Mouse (Mus musculus) myocyte (in vitro differentiated cells): ENCODE measurements around the gene Eif2ak4. TPM values are rescaled to one million over a fixed set of nuclear protein-coding genes. Genes with fewer than 3 reads are reported as not detected.
A peak's percentile ranks its signal among the peaks of the same experiment; 100 is the strongest.

ENCODE experiments used
- H3K27me3 ChIP-seq: one replicate; pipeline ENCODE4 v1.6.1; 2011; ENCODE audit not compliant: control insufficient read depth, insufficient read depth, insufficient read length
- H3K36me3 ChIP-seq: one replicate; pipeline ENCODE4 v1.6.1; 2011; ENCODE audit not compliant: control insufficient read depth, insufficient read depth
- H3K4me2 ChIP-seq: one replicate; pipeline ENCODE4 v1.6.1; 2011; ENCODE audit warnings: low read depth, control low read depth
- H3K4me3 ChIP-seq: one replicate; pipeline ENCODE4 v1.5.1; 2011; ENCODE audit warnings: mild to moderate bottlenecking, control low read depth, moderate library complexity
- H3K79me2 ChIP-seq: one replicate; pipeline ENCODE4 v1.6.1; 2011; ENCODE audit not compliant: control insufficient read depth, insufficient read depth
- H3ac ChIP-seq: one replicate; pipeline ENCODE4 v1.6.1; 2011; ENCODE audit not compliant: control insufficient read depth, insufficient read length
- CEBPB ChIP-seq: IDR thresholded peaks from 2 replicates; pipeline ENCODE4 v1.6.1; 2011; ENCODE audit warnings: mild to moderate bottlenecking, moderate library complexity; ENCODE audit not compliant: poor library complexity, insufficient read depth, severe bottlenecking
- E2F4 ChIP-seq: IDR thresholded peaks from one replicate; pipeline ENCODE4 v1.6.1; 2011; ENCODE audit warnings: mild to moderate bottlenecking, control low read depth, moderate library complexity; ENCODE audit not compliant: insufficient read depth
- MAX ChIP-seq: IDR thresholded peaks from one replicate; pipeline ENCODE4 v1.6.1; 2011; ENCODE audit warnings: low read depth, mild to moderate bottlenecking, control low read depth
- MYOD1 ChIP-seq, 3 experiments: IDR thresholded peaks; one replicate each; pipeline ENCODE4 v1.6.1; 2011; ENCODE audit warnings: control low read depth in 2 of 3, low read depth in 2 of 3, mild to moderate bottlenecking in 2 of 3, moderate library complexity in 1 of 3; ENCODE audit not compliant: insufficient read length in 2 of 3, control insufficient read depth in 1 of 3
- MYOG ChIP-seq, 3 experiments: IDR thresholded peaks; one replicate each; pipeline ENCODE4 v1.6.1; 2011; ENCODE audit warnings: control low read depth in 2 of 3, low read depth in 2 of 3, mild to moderate bottlenecking in 2 of 3; ENCODE audit not compliant: insufficient read length in 2 of 3, control insufficient read depth in 1 of 3, insufficient read depth in 1 of 3
- POLR2A ChIP-seq: IDR thresholded peaks from one replicate; pipeline ENCODE4 v1.6.1; 2011; ENCODE audit warnings: low read depth, mild to moderate bottlenecking, control low read depth, moderate library complexity; ENCODE audit not compliant: insufficient read length
- POLR2AphosphoS2 ChIP-seq: IDR thresholded peaks from one replicate; pipeline ENCODE4 v1.6.1; 2011; ENCODE audit warnings: low read depth, control low read depth; ENCODE audit not compliant: insufficient read length
- REST ChIP-seq: IDR thresholded peaks from one replicate; pipeline ENCODE4 v1.6.1; 2011; ENCODE audit warnings: mild to moderate bottlenecking, control low read depth, moderate library complexity; ENCODE audit not compliant: insufficient read depth, insufficient read length
- SRF ChIP-seq: IDR thresholded peaks from one replicate; pipeline ENCODE4 v1.6.1; 2011; ENCODE audit warnings: low read depth; ENCODE audit not compliant: control insufficient read depth, insufficient read length
- TCF12 ChIP-seq: IDR thresholded peaks from one replicate; pipeline ENCODE4 v1.6.1; 2011; ENCODE audit warnings: mild to moderate bottlenecking, control low read depth; ENCODE audit not compliant: poor library complexity, insufficient read depth, severe bottlenecking
- TCF3 ChIP-seq: IDR thresholded peaks from one replicate; pipeline ENCODE4 v1.6.1; 2011; ENCODE audit warnings: low read depth, control low read depth; ENCODE audit not compliant: insufficient read length
- USF1 ChIP-seq: IDR thresholded peaks from one replicate; pipeline ENCODE4 v1.6.1; 2011; ENCODE audit warnings: low read depth, mild to moderate bottlenecking, control low read depth, moderate library complexity
- polyA plus RNA-seq: library from polyadenylated mRNA; unstranded; fragments of >200 nt; fragmentation: generic; extraction: Trizol; gene quantifications from one replicate; pipeline ENCODE4 v1.2.1, GENCODE M21; 2012; ENCODE audit warnings: missing spikeins

The Eif2ak4 gene
- polyA plus RNA-seq, 1 experiment, result 4.7 TPM

DNA sequence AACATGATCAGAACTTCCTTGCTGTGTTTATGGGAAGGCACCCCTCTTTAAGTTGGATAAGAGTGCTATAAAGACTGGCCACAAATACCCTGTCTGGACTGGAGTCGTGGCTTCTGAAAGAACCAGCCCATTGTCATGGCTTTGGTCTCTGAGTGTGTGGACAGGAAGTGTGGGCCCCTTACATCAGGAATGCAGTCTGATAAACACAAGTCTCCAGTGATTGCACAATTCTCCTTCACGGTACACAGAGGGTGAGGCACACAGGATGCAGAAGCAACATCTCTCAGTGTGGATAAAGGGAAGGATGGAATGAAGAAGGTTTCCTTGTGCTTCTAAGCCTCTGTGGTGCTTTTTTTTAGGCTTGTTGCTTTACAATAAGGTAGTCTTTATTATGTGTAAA lies 133.8 kb downstream of the Eif2ak4 start:
- H3ac ChIP-seq, result no peak overlapping the region
- no peak for TF ChIP-seq TCF12
- TF ChIP-seq CEBPB, result peak; percentile 75
- no peak overlapping the region for H3K4me3 ChIP-seq
- H3K36me3 ChIP-seq, result no peaks in the 10 kb centered on the region
- H3K4me2 ChIP-seq, result no peak overlapping the region
- H3K27me3 ChIP-seq, result no peaks in the 10 kb centered on the region
- no peaks in the 10 kb centered on the region for H3K79me2 ChIP-seq

DNA sequence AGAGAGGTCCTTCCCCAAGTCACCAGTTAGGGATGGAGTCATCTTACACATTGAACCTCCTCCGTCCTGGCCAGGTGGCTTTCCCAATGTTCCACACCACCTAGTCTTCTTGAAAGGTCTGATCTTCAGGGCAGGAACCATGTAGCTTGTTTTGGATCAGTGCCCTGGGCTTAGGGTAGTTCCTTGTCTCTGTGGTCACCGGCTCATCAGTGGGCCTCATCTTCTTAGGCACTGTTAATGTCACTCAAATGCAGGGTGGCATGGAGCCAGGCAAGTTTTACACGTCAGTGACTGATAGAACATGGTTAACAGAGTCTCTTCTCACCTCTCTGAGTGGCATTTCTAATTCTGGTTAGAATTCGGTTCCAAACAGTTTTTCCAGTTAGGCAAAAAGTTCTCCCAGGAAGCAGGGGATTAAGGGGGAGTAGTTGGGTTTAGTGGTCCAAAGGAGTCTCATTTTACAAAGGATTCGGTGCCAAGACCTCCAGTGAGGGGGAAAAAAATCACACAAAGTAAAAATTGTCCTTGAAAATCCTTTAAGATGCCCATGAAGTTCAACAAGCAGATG lies 134.8 kb downstream of the Eif2ak4 start:
- H3K27me3 ChIP-seq, result no peaks in the 10 kb centered on the region
- H3K79me2 ChIP-seq, result no peaks in the 10 kb centered on the region
- no peaks in the 10 kb centered on the region for H3K36me3 ChIP-seq
- no peak overlapping the region for H3K4me3 ChIP-seq
- peak in 1 of 3 experiments; percentile 3 for TF ChIP-seq MYOD1 (IDR thresholded peaks at IDR 0.05; ENCODE audit: control insufficient read depth in 1 of 3, insufficient read length in 2 of 3, low read depth in 2 of 3)
- TF ChIP-seq SRF, result no peak
- no peak overlapping the region for H3ac ChIP-seq
- no peak overlapping the region for H3K4me2 ChIP-seq

- Histone ChIP-seq H3K4me3 (no peak overlapping the region), H3K79me2 (no peaks in the 10 kb centered on the region), H3ac (no peak overlapping the region), H3K4me2 (no peak overlapping the region), H3K36me3 (no peaks in the 10 kb centered on the region), H3K27me3 (no peaks in the 10 kb centered on the region)
- no peak for TF ChIP-seq POLR2A
- no peak for TF ChIP-seq TCF3
- TF ChIP-seq MYOG (IDR thresholded peaks at IDR 0.05; ENCODE audit: control insufficient read depth in 1 of 3, insufficient read depth in 1 of 3, insufficient read length in 2 of 3, low read depth in 2 of 3), result no peak
- no peak for TF ChIP-seq POLR2AphosphoS2
- TF ChIP-seq E2F4, result no peak
- TF ChIP-seq MAX, result no peak
- no peak for TF ChIP-seq CEBPB
- no peak for TF ChIP-seq SRF
- no peak for TF ChIP-seq REST
- no peak for TF ChIP-seq MYOD1 (IDR thresholded peaks at IDR 0.05; ENCODE audit: control insufficient read depth in 1 of 3, insufficient read length in 2 of 3, low read depth in 2 of 3)
- TF ChIP-seq USF1, result no peak
- TF ChIP-seq TCF12, result no peak
These were observed 136.4 kb downstream of the Eif2ak4 start for GRCm38 (mm10) chr2:118524811-118525210.

Other genes with a start within 250 kb of the Eif2ak4 start
- 0.14 TPM for gene Fsip1, start 131.7 kb upstream of the Eif2ak4 start, polyA plus RNA-seq
- 1.5 TPM for gene Gpr176, start 15.2 kb upstream of the Eif2ak4 start, polyA plus RNA-seq
- gene Srp14, start 91.1 kb downstream of the Eif2ak4 start, polyA plus RNA-seq, result 311 TPM
- 4.8 TPM for gene Bmf, start 161.1 kb downstream of the Eif2ak4 start, polyA plus RNA-seq
- 25.6 TPM for gene Bub1b, start 209.6 kb downstream of the Eif2ak4 start, polyA plus RNA-seq